Mouse (Mus musculus): ENCODE results near the gene Rps6ka6. TPM values are rescaled to one million over a fixed set of nuclear protein-coding genes. Genes with fewer than 3 reads are reported as not detected.

Rps6ka6 gene
- total RNA-seq (2023) = not detected

GRCm38 (mm10) chrX:111537859-111538258, at the start of gene Rps6ka6:
Gene Rps6ka6, minus strand, starts transcription at chrX:111537959.

Other genes starting within 250 kb of the Rps6ka6 start
- not detected for gene Hdx, start 159.1 kb upstream of the Rps6ka6 start, total RNA-seq (2023)

Data from CD8-positive naive resting alpha-beta T cell, adult 57 days (primary cell).